Mouse (Mus musculus) kidney, adult 2 months (tissue): ENCODE data around the gene Dlx1.

Experiments used
- CTCF ChIP-seq: fragments of 200-500 bp; conservative IDR thresholded peaks from 2 replicates; pipeline ENCODE4 v1.5.1; 2011; ENCODE audit warnings: low read depth, mild to moderate bottlenecking, control low read depth, low read length, moderate library complexity, mixed read lengths; ENCODE audit not compliant: insufficient read depth, insufficient read length
- POLR2A ChIP-seq: fragments of 200-500 bp; IDR thresholded peaks from one replicate; pipeline ENCODE4 v1.6.1; 2011; ENCODE audit warnings: low read depth, low read length, control low read depth

- TF ChIP-seq POLR2A = no peak
- TF ChIP-seq CTCF = no peak
Measured at GRCm38 (mm10) chr2:71493161-71493683, 34.7 kb upstream of the Dlx1 start.
